Mouse (Mus musculus): ENCODE measurements around the gene Nrp2.

Gene Nrp2

GRCm38 (mm10) chr1:62859556-62860300 is 156.6 kb downstream of the Nrp2 start:
- in situ Hi-C loops (cut with MboI): no loop called here

GRCm38 (mm10) chr1:62860327-62860726 is 157.2 kb downstream of the Nrp2 start:
- in situ Hi-C loops (cut with MboI): no loop called here

DNA sequence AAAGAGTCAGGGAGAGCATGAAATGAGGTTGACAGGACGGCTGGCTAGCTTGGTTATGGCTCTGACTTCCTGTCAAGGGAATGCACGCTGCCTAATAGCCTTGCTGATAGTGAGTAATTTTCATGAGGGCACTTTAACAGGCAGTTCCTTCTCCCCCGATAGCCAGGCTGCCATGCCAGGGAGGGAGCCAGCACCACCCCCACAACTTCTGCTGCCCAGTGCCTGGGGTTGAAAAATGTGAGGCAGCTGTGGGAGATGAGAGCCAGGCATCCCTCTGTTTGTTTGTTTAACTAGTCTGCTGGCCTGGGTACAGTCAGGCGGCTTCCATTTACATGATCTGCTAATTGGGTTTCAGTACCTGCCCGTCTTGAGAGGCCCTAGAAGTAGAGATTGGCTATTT is 157.7 kb downstream of the Nrp2 start:
- in situ Hi-C loops (cut with MboI): no loop called here
